Mouse (Mus musculus) erythroblast, adult 5-6 weeks (primary cell): ENCODE measurements around the gene Gm609. TPM values are rescaled to one million over a fixed set of nuclear protein-coding genes. Genes with fewer than 3 reads are reported as not detected.
"Not testable (repeated sequence)": the region's sequence is repeated elsewhere in the genome, so short reads cannot be mapped to it uniquely, and the experiment has no call there.

Source experiments
- ATAC-seq: replicated peaks from 2 replicates; pipeline ENCODE4 v1.8.0; 2016; ENCODE audit warnings: moderate number of reproducible peaks, mild to moderate bottlenecking, moderate TSS enrichment, inconsistent platforms; ENCODE audit not compliant: poor library complexity, low FRiP score, severe bottlenecking
- total RNA-seq, 2 experiments: library from RNA; stranded (forward) in 1 of 2; stranded (reverse) in 1 of 2; fragments of 150-400 nt in 1 of 2; fragments of 200-764, 138-1000 nt in 1 of 2; gene quantifications; 2 replicates each; pipeline versions ENCODE4 v1.2.3 to v1.2.4; 2015 to 2017; ENCODE audit warnings: low replicate concordance in 2 of 2

The Gm609 gene
- total RNA-seq (2015; ENCODE audit: low replicate concordance) (not detected in 2 replicates), total RNA-seq (2017; ENCODE audit: low replicate concordance) (not detected in 2 replicates)

DNA sequence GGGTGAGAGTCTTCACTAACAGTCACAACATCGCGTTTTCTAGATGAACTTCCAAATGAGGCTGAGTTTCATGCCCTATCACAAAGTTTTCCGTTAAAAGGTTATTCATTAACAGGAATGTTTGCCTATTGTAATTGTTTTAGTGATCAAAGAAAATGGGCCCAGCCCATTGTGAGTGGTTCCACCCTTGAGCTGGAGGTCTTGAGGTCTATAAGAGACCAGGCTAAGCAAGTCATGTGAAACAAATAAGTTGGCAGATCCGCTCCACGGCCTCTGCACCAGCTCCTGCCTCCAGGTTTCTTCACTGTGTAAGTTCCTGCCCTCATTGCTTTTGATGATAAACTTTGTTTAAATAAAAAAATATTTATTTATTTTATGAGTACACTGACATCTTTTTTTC lies at the start of gene Gm609:
Gm609 (minus strand) TSS at position 43 of the 400 bp plus-strand sequence.
- no peak for ATAC-seq

DNA sequence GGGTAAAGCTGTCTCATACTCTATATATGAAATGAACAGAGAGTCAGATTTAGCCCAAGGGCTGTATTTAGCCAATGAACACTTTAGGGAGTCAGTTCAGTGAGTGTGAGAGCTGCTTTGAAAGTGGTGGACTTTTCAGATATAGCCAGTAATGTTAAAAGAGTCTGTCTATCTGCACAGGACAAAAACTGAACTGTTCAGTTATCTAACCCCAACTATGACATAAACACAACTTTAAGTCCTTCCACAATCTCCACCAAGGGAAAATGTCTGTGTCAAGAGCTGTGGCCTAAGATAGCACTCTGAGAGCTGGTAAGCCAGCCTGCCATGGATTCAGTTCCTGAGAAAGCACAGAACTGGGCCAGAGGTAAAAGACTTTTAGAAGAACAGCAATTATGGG lies 49.3 kb upstream of the Gm609 start:
- ATAC-seq = no peak

DNA sequence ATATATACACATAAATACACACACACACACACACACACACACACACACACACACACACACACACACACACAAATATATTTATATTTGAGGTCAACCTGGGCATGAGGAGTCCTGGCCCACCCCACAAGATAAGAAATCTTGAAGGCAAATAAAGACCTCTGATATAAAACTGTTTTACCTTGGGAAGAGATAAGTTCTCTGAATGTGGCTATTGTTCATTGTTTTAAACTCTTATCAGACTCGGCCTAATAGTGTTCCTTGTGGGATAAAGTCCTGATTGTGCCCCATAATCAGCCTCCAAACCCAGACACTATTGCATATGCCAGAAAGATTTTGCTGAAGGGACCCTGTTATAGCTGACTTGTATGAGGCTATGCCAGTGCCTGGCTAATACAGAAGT lies 45.6 kb upstream of the Gm609 start:
- ATAC-seq = not testable (repeated sequence)

DNA sequence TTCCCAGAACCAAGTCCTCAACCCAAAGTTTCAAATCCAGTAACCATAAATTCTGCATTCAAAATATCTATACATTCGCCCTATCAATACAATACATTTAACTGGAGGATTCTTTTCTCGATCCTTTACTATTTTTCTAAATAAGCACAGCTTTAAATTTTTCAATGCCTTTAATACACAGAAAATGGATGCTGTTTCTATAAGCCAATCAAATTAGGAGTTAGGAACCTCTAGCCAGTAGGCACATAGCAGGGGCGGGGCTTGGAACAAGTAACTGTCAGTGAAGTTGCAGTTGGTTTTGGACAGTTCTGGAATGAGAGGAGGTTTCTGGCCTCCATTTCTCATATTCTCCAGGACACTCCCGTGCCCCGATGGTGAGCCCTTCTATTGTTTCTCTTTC lies 42.2 kb upstream of the Gm609 start, which contains the start of gene Slc9c1:
Slc9c1 (plus strand) TSS at position 301 of the 400 bp plus-strand sequence.
- no peak for ATAC-seq

DNA sequence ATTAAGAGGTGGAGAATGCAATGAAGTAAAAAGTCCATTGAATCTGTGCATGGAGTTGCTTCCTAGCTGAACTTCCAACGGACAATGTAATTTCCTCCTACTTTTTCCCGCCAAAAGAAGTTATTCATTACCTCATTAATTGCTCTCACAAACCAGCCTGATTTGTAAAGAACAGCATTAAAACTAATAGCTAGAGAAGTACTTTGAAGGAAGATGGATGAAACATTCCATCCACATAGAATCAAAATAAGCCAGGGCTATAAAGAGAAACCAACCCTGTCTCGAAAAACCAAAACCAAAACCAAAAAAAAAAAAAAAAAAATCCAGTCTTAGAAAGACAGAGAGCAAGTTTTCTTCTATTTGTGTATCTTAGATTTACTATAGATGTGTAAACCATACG lies 39.2 kb upstream of the Gm609 start, which contains the start of gene Gm17783:
Gm17783 (minus strand) TSS at position 101 of the 400 bp plus-strand sequence.
- ATAC-seq = no peak

DNA sequence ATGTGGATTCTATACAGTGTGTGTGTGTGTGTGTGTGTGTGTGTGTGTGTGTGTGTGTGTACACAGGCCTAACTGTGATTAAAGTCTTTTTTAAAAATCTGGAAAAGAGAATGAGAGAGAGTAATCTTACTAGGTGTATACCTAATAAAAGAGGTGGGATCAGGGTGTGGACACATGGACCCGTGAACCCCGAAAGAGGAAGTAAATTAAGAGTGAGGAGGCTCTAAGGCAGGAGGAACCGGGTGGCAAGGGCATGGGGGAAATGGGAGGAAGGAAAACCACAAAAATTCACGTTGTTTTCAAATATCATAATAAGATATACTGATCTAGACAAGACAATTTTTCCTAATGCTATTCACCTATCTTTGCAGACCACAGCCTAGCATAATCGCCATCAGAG lies 32.8 kb upstream of the Gm609 start:
- no peak for ATAC-seq

DNA sequence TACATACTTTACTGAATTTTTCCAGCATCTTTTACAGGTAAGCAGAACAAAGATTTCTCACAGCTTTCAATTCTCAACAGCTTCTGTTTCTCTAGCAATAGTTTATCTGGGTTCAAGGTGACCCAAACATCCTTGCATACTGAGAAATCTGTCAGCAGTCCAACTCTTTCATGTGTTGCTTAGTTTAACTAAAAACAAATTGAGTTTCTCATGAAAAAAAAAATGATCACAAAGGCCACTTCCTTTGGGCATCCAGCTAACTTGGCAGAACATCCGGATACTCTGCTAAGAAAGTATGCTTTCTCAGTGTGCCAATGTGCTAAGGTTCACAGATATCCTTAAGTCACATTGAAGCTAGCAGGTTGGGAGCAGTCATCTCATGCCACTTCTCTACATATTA lies 2.6 kb upstream of the Gm609 start:
- no peak for ATAC-seq

DNA sequence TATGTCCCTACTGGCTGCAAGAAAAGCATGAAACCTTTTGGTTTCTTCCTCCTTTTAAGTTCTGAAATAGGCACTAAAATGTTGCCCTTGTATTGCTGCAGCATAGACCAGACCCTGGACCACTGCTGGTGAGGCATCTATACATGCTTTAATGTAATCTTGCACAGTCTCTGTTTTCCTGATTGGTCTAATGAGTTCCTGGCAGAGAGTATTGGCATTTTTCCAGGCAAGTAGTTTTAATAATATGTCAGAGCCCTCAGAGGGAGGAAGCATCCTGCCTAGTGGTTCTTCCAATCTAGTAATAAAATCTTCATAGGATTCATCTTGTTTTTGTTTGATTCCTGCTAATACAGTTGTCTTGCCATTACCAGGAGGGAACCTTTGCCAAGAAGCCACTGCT lies 15.8 kb downstream of the Gm609 start:
- no peak for ATAC-seq

DNA sequence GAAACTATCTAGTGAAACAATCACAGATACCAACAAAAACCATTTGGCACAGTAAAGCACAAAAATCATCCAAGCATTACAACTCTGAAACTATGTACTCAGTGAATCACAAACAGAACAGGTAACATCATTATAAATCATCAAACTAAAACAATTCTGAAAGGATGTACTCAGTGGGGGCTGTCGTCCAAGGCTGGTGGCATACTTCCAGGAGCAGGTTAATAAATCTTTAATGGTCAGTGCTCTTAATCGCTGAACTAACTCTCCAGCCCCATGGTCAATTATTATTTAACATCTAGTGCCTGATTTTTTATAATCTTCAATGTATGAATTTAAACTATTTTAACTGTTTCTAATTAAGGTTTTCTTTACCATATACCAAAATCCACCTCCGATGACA lies 20.9 kb downstream of the Gm609 start:
- not testable (repeated sequence) for ATAC-seq

DNA sequence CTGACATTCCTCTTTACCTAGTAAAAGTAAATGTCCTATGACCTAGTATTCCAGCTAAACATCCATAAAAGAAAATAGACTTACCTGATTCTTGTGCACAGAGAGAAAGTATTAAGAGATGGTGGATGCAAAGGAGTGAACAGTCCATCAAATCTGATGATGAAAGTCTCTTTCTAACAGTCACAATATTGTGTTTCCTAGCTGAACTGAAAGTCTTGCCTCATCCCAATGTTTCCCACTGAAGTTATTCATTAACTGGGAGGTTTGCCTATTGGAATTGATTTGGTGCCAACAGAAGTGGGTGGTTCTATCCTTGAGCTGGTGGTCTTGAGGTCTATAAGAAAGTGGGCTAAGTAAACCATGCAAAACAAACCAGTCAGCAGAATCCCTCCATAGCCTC lies 38.0 kb downstream of the Gm609 start:
- ATAC-seq = no peak

DNA sequence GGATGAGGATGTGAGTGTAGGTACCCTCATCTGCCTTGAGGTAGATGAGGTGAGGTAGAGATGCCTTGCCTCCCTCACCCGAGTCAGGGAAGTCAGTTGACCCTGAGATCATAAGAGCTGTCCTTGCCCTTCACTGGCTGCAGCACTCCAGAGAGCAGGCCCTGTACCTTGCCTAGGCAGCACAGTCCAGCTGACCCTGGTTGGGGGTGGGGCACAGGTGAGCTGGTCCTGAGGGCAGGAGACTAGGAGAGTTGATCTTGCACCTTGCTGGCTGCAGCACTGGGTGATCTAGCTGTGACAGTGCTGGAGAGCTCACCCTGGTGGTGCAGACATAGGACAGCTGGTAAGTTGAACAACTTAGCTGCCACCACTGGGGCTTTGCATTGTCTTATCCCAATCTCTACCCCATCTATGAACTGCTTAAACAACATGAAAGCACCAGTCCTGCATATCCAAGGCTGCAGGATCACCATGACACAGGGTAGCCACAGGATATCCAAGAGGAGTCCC lies 55.5 kb downstream of the Gm609 start:
- ATAC-seq = no peak

DNA sequence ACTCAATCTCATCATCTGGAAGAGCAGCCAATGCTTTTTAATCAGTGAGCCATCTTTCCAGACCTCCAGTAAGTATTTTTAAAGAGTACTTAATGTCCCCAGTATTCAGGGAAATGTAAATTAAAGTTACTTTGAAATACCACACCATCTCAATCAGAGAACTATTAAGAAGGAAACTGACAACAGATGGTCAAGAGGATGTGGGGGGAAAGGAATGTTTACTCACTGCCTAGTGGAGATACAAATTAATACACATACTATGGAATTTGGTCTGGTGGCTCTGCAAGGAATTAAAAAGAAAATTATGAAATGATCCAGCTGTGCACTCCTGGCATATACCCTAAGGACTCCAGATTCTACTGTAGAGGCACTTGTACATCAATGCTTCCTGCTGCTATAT lies 57.2 kb downstream of the Gm609 start:
- no peak for ATAC-seq

DNA sequence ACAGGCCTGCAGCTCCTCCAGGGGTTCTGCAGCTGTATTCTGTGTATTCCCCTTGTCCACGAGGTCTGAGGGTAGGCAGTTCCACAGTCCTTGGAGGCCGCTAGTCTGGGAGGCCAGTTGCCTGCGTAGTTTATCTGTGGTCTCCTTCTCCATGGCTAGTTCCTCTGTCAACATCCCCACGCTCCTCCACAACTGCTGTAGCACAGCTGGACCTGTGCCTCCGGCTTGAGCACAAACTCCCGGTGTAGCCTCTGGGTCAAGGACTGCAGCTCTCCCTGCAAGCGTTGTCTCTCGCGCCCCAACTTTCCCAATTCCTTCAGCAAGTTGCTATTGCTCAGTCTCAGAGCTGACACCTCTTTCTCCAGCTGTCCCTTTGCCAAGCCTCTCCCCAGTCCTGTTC lies 65.1 kb downstream of the Gm609 start:
- no peak for ATAC-seq

DNA sequence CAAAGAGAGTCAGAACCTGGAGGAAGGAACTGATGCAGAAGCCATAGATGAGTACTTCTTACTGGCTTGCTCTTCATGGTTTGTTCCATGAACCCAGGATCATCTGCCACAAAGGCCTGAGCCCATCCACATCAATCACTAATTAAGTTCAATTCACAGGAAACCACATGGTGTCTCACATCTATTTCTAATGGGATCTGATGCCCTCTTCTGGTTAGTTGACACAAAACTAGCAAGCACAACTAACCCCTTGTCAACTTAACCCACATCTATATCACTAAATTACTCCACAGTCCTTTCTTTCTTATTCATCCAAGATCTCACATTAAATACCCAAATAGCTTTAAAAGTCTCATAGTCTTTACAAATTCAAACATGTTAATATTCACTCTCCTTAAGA lies 79.3 kb downstream of the Gm609 start:
- ATAC-seq = no peak

DNA sequence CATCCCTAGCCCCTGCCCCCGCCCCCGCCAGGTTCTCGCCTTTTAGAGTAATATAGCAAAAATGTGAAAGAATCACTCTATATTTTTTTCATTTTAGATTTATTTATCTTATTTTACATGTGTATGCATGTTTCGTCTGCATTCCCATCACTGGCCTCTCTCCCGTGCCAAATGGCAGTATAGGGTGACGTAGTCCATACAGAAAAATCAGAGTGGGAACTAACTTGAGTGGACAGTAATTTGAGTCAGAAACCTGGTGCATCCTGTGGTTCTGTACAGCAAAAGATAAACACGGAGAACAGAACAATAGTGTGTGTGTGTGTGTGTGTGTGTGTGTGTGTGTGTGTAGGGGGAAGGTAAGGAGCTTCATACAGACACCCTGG lies 83.7 kb downstream of the Gm609 start:
- ATAC-seq = not testable (repeated sequence)

DNA sequence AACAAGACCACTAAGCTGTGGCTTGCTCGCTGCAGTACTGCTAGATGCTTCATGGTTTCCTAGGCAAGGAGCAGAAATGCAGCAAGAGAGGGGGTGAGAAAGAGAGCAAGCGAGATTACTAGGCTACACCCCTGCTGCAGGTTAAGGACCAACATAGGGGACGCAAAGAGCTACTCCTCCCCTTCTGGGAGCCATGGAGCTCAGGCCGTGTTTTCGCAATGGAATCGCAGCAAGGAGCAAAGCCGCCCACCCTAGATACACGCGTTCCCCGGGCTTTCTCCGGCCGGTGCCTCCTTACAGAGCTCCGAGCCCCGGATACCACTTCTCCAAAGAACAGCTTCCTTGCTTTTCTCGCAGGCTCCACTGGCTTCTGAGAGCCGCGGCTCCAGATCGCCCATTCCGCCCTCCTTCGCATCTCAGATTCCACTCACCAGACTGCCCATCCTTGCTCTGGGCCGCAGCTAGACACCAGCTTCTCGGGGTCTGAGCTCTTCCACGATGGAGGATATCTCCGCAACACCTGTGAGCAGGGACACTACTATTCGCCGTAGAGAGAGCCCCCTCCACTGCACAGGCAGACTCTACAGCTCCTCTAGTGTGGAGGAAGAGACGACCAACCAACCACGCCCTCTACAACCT lies 84.2 kb downstream of the Gm609 start, which contains the start of gene Cd200:
Cd200 (minus strand) TSS at position 629 of the 639 bp plus-strand sequence.
- no peak for ATAC-seq

DNA sequence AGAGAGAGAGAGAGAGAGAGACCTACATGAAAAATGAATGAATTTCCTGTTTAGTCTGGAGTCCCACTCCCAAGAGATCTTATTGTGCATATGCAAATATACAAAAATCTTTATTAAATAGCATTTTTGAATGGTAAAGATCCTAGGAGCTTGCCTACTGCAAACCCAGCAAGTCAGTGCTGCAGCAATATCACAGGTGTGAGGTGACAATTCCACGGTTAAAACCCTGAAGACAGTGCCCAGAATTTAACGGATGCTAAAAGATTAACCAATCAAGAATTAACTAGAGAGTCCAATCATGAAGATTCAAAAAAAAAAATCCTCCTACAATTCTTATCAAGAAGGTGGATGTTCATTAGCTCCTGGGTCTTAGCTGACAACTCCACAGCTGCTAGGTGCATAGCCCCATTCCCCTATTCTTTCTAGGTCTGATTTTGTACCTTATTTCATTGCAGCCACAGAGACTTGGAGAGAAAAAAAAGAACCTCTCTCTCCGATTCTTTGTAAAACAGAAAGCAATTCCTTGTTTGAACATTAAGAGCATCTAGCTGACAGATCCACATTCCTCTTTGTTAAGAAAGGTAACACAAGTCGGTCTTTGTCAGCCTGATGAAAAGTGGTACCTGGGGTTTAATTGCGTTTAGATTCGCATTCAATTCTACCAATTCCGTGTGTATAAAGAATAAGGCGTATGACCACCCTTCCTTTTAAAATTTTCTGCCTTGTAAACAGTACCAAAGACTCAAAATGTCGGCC lies 84.9 kb downstream of the Gm609 start:
- no peak for ATAC-seq

DNA sequence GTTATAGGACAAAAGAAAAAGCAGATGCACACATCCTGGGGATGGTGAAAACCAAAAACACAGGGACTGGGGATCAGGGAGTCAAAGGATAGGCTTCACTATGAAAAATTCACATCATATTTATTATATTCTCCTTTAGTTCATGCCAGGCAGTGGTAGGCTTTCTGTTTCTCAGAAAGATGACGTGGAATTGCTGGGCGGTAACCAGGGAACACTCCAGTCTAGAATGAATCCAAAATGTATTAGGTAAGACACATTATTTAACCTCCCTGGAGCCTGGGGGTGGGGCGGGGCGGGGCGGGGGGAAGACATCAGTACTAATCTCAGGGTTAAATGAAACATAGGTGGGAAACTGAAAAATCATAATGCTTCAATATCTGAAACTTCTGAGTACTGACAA lies 85.7 kb downstream of the Gm609 start:
- ATAC-seq = no peak

DNA sequence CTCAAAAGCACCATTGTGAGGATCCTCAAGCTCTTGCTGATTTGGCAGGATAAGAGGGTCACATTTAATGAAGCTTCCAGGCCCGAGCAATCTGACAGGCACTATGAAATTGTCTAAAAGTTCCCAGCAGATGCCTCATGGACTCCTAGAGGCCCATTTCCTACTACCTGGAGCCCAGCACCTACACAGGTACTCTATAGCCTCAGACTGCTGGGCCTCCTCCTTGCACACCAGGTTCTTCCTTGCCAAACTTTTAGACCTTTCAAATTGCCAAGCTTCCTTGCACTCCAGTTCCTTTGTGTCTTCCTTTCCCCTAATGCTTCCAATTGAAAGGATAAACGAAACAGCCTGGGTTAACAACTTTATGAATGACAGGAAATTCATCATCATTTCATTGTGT lies 89.8 kb downstream of the Gm609 start:
- no peak for ATAC-seq

DNA sequence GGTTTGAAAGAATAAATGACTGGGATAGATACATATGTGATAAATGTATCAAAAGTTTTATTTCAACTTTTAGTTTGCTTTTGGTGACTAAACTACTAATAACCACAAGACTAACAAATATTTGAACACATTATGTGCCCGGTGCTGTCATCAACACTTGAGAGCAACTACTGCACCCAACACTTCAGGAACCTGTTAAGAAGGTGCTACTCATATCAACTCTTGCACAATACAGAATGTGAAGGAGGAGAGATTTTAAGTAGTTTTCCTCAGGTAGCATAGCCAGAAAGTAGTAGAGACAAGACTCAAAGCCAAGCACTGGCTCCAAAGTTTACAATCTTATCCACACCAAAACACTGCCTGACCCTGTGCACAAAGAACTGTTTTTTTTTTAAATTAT lies 90.7 kb downstream of the Gm609 start:
- ATAC-seq = no peak

DNA sequence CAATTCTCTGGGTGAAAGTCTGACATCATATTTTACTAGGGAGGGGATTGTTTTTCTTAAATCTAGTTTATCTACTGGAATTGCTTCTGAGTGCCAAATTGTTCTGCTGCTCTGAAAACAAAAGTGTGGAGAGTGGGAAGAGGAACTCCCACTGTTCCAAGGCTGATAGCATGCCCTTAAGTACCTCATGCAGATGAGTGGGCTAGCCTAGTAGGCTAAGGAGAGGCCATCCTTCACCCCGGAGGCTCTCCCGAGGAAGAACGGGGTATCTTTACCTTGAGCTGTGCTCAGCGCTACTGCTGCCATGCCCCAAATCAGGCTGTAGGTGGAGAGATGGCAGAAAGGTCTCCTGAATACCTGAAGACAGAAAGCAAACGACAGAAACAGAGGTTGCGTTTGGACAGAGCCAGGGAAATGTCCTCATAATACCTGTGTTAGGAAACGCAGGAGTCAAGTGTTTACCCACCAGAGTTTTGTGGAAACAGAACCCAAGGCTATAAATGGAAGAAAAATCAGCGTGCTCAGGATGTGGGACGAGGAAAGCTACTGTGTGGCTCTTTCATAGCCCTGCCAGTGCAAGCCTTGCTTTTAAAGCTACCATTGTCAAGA lies 92.7 kb downstream of the Gm609 start:
- no peak for ATAC-seq
